Mouse (Mus musculus) E14TG2a.4 (cell line): ENCODE data around the gene Srd5a3.

Source experiments
- CTCF ChIP-seq: conservative IDR thresholded peaks from 2 replicates; pipeline ENCODE4 v1.5.1; 2014; ENCODE audit warnings: low read length
- NANOG ChIP-seq: IDR thresholded peaks from 2 replicates; pipeline ENCODE4 v1.6.1; 2014; ENCODE audit warnings: borderline replicate concordance, low read length, mixed read lengths
- POU5F1 ChIP-seq: IDR thresholded peaks from 2 replicates; pipeline ENCODE4 v1.6.1; 2014; ENCODE audit warnings: low read length, borderline replicate concordance

DNA sequence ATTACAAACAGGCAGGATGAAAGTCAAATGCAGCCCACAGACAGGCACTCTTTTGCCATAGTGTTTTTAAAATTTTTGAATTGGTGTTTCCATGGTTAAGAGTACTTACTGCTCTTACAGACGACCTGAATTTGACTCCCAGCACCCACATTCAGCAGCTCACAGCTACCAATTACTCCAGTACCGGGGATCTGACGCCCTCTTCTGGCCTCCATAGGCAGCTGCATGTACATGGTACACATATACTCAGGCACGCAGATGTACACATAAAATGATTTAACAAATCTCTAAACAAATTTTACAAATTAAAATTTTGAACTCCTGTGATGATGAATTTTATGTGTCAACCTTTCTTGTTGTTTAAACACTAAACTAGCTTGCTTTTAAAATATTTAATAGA lies 30.5 kb downstream of the Srd5a3 start:
- TF ChIP-seq CTCF (peak; percentile 63), NANOG (no peak), POU5F1 (no peak)
